Mouse (Mus musculus) large intestine, adult 2 months (tissue): ENCODE measurements around the gene Spryd3. TPM values are rescaled to one million over a fixed set of nuclear protein-coding genes. Genes with fewer than 3 reads are reported as not detected.
"Not testable (repeated sequence)": the region's sequence is repeated elsewhere in the genome, so short reads cannot be mapped to it uniquely, and the experiment has no call there.

ENCODE experiments used
- DNase-seq: peaks from one replicate; pipeline ENCODE4 v3.0.0-alpha.2; 2012; ENCODE audit warnings: low read depth, low spot score
- WGBS: fragments of 180-500 bp; shearing (Covaris S2); methylation state at CpG from one replicate; pipeline ENCODE4 v1.1.7; 2018; 5-methylcytosine and 5-hydroxymethylcytosine counted together
- polyA plus RNA-seq: library from polyadenylated mRNA; depleted of rRNA; stranded (reverse); fragments of >200 nt; gene quantifications from 2 replicates; pipeline ENCODE4 v1.2.3, GENCODE M21; 2012

Spryd3 gene
- polyA plus RNA-seq, 1 experiment = 32.1 TPM

GRCm38 (mm10) chr15:102102548-102103121 lies 33.4 kb downstream of the Spryd3 start:
- 19% methylated on average over 6 of the region's 6 CpGs for WGBS
- DNase-seq = no peak

GRCm38 (mm10) chr15:102101672-102102541 lies 34.1 kb downstream of the Spryd3 start:
- no peak for DNase-seq
- 17% methylated on average over 11 of the region's 11 CpGs for WGBS

- 31% methylated on average over 10 of the region's 10 CpGs for WGBS
- DNase-seq = no peak
Observed at GRCm38 (mm10) chr15:102100996-102101671, 34.9 kb downstream of the Spryd3 start.

- WGBS = under 1% methylated on average over 71 of the region's 82 CpGs
- no peak for DNase-seq
Observed at GRCm38 (mm10) chr15:102100161-102100981, 35.7 kb downstream of the Spryd3 start, which contains the start of gene Tns2. Gene Tns2 (plus strand): TSS chr15:102100413.

- WGBS = 22% methylated on average over 8 of the region's 8 CpGs
Observed at GRCm38 (mm10) chr15:102099771-102100160, 36.3 kb downstream of the Spryd3 start.

GRCm38 (mm10) chr15:102099260-102099659 lies 36.8 kb downstream of the Spryd3 start:
- 59% methylated on average over 5 of the region's 5 CpGs for WGBS
- no peak for DNase-seq

More at GRCm38 (mm10) chr15:102099771-102100160, 36.3 kb downstream of the Spryd3 start:
- no peak for DNase-seq

- 43% methylated on average over 5 of the region's 5 CpGs for WGBS
- DNase-seq = no peak
Observed at GRCm38 (mm10) chr15:102097991-102098555, 38.0 kb downstream of the Spryd3 start.

GRCm38 (mm10) chr15:102097147-102097915 lies 38.7 kb downstream of the Spryd3 start:
- 64% methylated on average over 7 of the region's 8 CpGs for WGBS
- DNase-seq = no peak

GRCm38 (mm10) chr15:102094988-102095387 lies 41.0 kb downstream of the Spryd3 start:
- WGBS = 77% methylated on average over 16 of the region's 16 CpGs
- no peak for DNase-seq

GRCm38 (mm10) chr15:102094157-102094556 lies 41.9 kb downstream of the Spryd3 start:
- DNase-seq = no peak
- WGBS = 8% methylated on average over 2 of the region's 2 CpGs

- DNase-seq = no peak
- 80% methylated on average over 4 of the region's 4 CpGs for WGBS
Observed at GRCm38 (mm10) chr15:102092222-102092621, 43.8 kb downstream of the Spryd3 start.

- DNase-seq = no peak
- 81% methylated on average over 1 of the region's 1 CpGs for WGBS
Observed at GRCm38 (mm10) chr15:102091688-102092087, 44.3 kb downstream of the Spryd3 start.

GRCm38 (mm10) chr15:102091063-102091679 lies 44.9 kb downstream of the Spryd3 start:
- DNase-seq = no peak
- 65% methylated on average over 12 of the region's 12 CpGs for WGBS

GRCm38 (mm10) chr15:102089914-102090585 lies 46.0 kb downstream of the Spryd3 start:
- no peak for DNase-seq
- 53% methylated on average over 12 of the region's 12 CpGs for WGBS

GRCm38 (mm10) chr15:102083028-102083427 lies 53.0 kb downstream of the Spryd3 start:
- WGBS = 77% methylated on average over 4 of the region's 4 CpGs
- no peak for DNase-seq

GRCm38 (mm10) chr15:102082148-102082547 lies 53.9 kb downstream of the Spryd3 start:
- DNase-seq = no peak
- WGBS = 75% methylated on average over 4 of the region's 4 CpGs

GRCm38 (mm10) chr15:102080429-102080828 lies 55.6 kb downstream of the Spryd3 start:
- 44% methylated on average over 2 of the region's 2 CpGs for WGBS
- DNase-seq = no peak

GRCm38 (mm10) chr15:102079924-102080323 lies 56.1 kb downstream of the Spryd3 start:
- DNase-seq = not testable (repeated sequence)
- WGBS = 65% methylated on average over 8 of the region's 8 CpGs
